Mouse (Mus musculus): ENCODE measurements around the gene Fnbp1l.

GRCm38 (mm10) chr3:122539961-122540690 is 79.4 kb downstream of the Fnbp1l start:
- TF ChIP-seq CTCF (IDR thresholded peaks at IDR 0.05; ENCODE audit: extremely low read depth, insufficient read depth, low read length) (no peak), POLR2A (IDR thresholded peaks at IDR 0.05; ENCODE audit: extremely low read depth, insufficient read depth, low read length) (no peak)

Data from cortical plate, adult 2 months (tissue).